Mouse (Mus musculus): ENCODE results near the gene Lima1. TPM values are rescaled to one million over a fixed set of nuclear protein-coding genes. Genes with fewer than 3 reads are reported as not detected.
"Not testable (repeated sequence)": the region's sequence is repeated elsewhere in the genome, so short reads cannot be mapped to it uniquely, and the experiment has no call there.

Lima1 gene
- polyA plus RNA-seq, 1 experiment from 2014 or later, result 87.1 TPM

DNA sequence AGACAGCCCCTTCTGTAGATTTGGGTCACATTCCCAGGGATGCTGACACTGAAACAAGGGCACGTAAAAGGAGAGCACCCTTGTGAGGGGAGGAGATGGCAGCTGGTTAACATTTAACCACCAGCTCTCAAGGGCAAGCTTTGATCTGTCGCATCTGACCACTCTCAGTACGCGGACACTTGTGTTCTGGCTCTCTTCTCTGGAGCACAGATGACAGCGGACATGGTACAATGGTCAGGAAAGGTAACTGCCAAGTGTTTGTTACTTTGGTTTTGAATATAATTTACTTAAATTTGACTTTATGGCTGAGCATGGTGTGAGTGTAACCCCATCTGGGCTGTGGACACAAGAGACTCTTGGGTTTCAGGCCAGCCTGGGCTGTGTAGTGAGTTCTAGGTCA, 27.5 kb upstream of the Lima1 start:
- no peaks in the 10 kb centered on the region for H3K4me1 ChIP-seq
- no peaks in the 10 kb centered on the region for H3K27me3 ChIP-seq
- no peak for ATAC-seq (ENCODE audit: insufficient number of reproducible peaks, low FRiP score, low TSS enrichment, low read depth)
- H3K9ac ChIP-seq, result no peak overlapping the region
- H3K4me3 ChIP-seq (replicated peaks), result no peak overlapping the region
- no peak overlapping the region for H3K27ac ChIP-seq (replicated peaks)
- no peak overlapping the region for H3K4me2 ChIP-seq (replicated peaks)
- no peaks in the 10 kb centered on the region for H3K9me3 ChIP-seq (replicated peaks)
- 76% methylated on average over 5 of the region's 5 CpGs for WGBS
- no peaks in the 10 kb centered on the region for H3K36me3 ChIP-seq

GRCm38 (mm10) chr15:99896621-99897020, 21.4 kb upstream of the Lima1 start:
- H3K4me2 ChIP-seq (replicated peaks), result no peak overlapping the region
- H3K9ac ChIP-seq, result no peak overlapping the region
- no peak for ATAC-seq (ENCODE audit: insufficient number of reproducible peaks, low FRiP score, low TSS enrichment, low read depth)
- H3K36me3 ChIP-seq, result no peaks in the 10 kb centered on the region
- H3K27me3 ChIP-seq, result no peaks in the 10 kb centered on the region
- no peak overlapping the region for H3K4me3 ChIP-seq (replicated peaks)
- H3K27ac ChIP-seq (replicated peaks), result no peak overlapping the region
- no peaks in the 10 kb centered on the region for H3K9me3 ChIP-seq (replicated peaks)
- H3K4me1 ChIP-seq, result no peaks in the 10 kb centered on the region

GRCm38 (mm10) chr15:99891355-99891754, 16.1 kb upstream of the Lima1 start:
- 80% methylated on average over 1 of the region's 3 CpGs for WGBS
- Histone ChIP-seq H3K9ac (no peak overlapping the region), H3K9me3 (replicated peaks) (no peaks in the 10 kb centered on the region), H3K27me3 (no peaks in the 10 kb centered on the region), H3K4me1 (peaks cover 18% of the 10 kb centered on the region; the same call in 1 of the 2 replicates), H3K27ac (replicated peaks) (no peak overlapping the region), H3K36me3 (no peaks in the 10 kb centered on the region), H3K4me2 (replicated peaks) (no peak overlapping the region), H3K4me3 (replicated peaks) (no peak overlapping the region)
- no peak for ATAC-seq (ENCODE audit: insufficient number of reproducible peaks, low FRiP score, low TSS enrichment, low read depth)

- Histone ChIP-seq H3K9ac (no peak overlapping the region), H3K36me3 (no peaks in the 10 kb centered on the region), H3K27me3 (no peaks in the 10 kb centered on the region), H3K4me1 (peaks cover 18% of the 10 kb centered on the region; the same call in 1 of the 2 replicates), H3K27ac (replicated peaks) (peak overlapping the region; percentile 48; the same call in 1 of the 2 replicates), H3K4me2 (replicated peaks) (peak overlapping the region; percentile 32), H3K4me3 (replicated peaks) (0 out of 2 replicates have a peak overlapping the region, but pooled peaks have one; percentile 6), H3K9me3 (replicated peaks) (no peaks in the 10 kb centered on the region)
- WGBS, result 37% methylated on average over 19 of the region's 19 CpGs
- ATAC-seq (ENCODE audit: insufficient number of reproducible peaks, low FRiP score, low TSS enrichment, low read depth), result peak; percentile 50
Measured at GRCm38 (mm10) chr15:99890412-99891236, 15.4 kb upstream of the Lima1 start.

GRCm38 (mm10) chr15:99889275-99889874, 14.1 kb upstream of the Lima1 start:
- H3K9ac ChIP-seq, result no peak overlapping the region
- H3K9me3 ChIP-seq (replicated peaks), result no peaks in the 10 kb centered on the region
- ATAC-seq (ENCODE audit: insufficient number of reproducible peaks, low FRiP score, low TSS enrichment, low read depth), result no peak
- H3K36me3 ChIP-seq, result no peaks in the 10 kb centered on the region
- no peak overlapping the region for H3K4me2 ChIP-seq (replicated peaks)
- H3K4me3 ChIP-seq (replicated peaks), result no peak overlapping the region
- H3K4me1 ChIP-seq, result peaks cover 18% of the 10 kb centered on the region; the same call in 1 of the 2 replicates
- no peaks in the 10 kb centered on the region for H3K27me3 ChIP-seq
- no peak overlapping the region for H3K27ac ChIP-seq (replicated peaks)
- 23% methylated on average over 8 of the region's 8 CpGs for WGBS

GRCm38 (mm10) chr15:99887130-99887529, 11.9 kb upstream of the Lima1 start:
- H3K36me3 ChIP-seq; ATAC-seq (ENCODE audit: insufficient number of reproducible peaks, low FRiP score, low TSS enrichment, low read depth); H3K9ac ChIP-seq; H3K27me3 ChIP-seq; H3K4me2 ChIP-seq (replicated peaks); H3K9me3 ChIP-seq (replicated peaks); H3K4me3 ChIP-seq (replicated peaks); H3K27ac ChIP-seq (replicated peaks): not testable (repeated sequence)
- H3K4me1 ChIP-seq, result peaks cover 18% of the 10 kb centered on the region; the same call in 1 of the 2 replicates
- 85% methylated on average over 2 of the region's 2 CpGs for WGBS

DNA sequence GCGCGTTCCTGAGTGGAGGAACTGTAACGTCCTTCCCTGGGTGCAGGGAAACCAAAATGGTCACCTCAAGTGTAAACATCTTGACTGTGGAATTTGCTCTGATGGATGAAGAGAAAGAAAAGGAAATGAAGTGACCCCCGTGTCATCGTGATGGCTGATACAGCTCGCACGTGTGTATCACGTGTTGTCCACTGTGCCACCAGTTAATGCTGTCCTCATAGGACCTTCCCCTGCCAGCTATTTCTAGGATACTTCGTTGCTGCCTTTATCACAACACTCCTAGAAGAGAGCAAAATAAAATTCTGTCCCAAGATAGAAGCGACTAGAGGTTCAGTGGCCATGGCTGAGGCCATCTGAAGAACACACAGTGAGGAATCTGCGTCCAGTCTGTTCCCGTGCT, 8.8 kb upstream of the Lima1 start:
- H3K27ac ChIP-seq (replicated peaks), result no peak overlapping the region
- H3K4me3 ChIP-seq (replicated peaks), result no peak overlapping the region
- H3K9ac ChIP-seq, result no peak overlapping the region
- 0 out of 2 replicates have a peak, but pooled peaks cover 2% of the 10 kb centered on the region for H3K4me1 ChIP-seq
- no peaks in the 10 kb centered on the region for H3K9me3 ChIP-seq (replicated peaks)
- ATAC-seq (ENCODE audit: insufficient number of reproducible peaks, low FRiP score, low TSS enrichment, low read depth), result no peak
- WGBS, result 90% methylated on average over 12 of the region's 12 CpGs
- no peaks in the 10 kb centered on the region for H3K27me3 ChIP-seq
- no peaks in the 10 kb centered on the region for H3K36me3 ChIP-seq
- no peak overlapping the region for H3K4me2 ChIP-seq (replicated peaks)

- Histone ChIP-seq H3K36me3 (no peaks in the 10 kb centered on the region), H3K4me2 (replicated peaks) (no peak overlapping the region), H3K27me3 (no peaks in the 10 kb centered on the region), H3K9ac (no peak overlapping the region), H3K27ac (replicated peaks) (no peak overlapping the region), H3K4me3 (replicated peaks) (no peak overlapping the region), H3K9me3 (replicated peaks) (no peaks in the 10 kb centered on the region), H3K4me1 (peaks cover 10% of the 10 kb centered on the region; the same call in 1 of the 2 replicates)
- ATAC-seq (ENCODE audit: insufficient number of reproducible peaks, low FRiP score, low TSS enrichment, low read depth), result no peak
- 86% methylated on average over 5 of the region's 5 CpGs for WGBS
Measured at GRCm38 (mm10) chr15:99878541-99878940, 3.3 kb upstream of the Lima1 start.

- Histone ChIP-seq H3K27ac (replicated peaks) (peak overlapping the region; percentile 67; the same call in 1 of the 2 replicates), H3K4me1 (peaks cover 10% of the 10 kb centered on the region; the same call in 1 of the 2 replicates), H3K27me3 (no peaks in the 10 kb centered on the region), H3K4me2 (replicated peaks) (peak overlapping the region; percentile 90), H3K4me3 (replicated peaks) (peak overlapping the region; percentile 71), H3K36me3 (no peaks in the 10 kb centered on the region), H3K9ac (peak overlapping the region; percentile 37), H3K9me3 (replicated peaks) (no peaks in the 10 kb centered on the region)
- peak; percentile 31 for ATAC-seq (ENCODE audit: insufficient number of reproducible peaks, low FRiP score, low TSS enrichment, low read depth)
- WGBS, result 4% methylated on average over 30 of the region's 30 CpGs
Measured at GRCm38 (mm10) chr15:99874612-99875333, 483 bp downstream of the Lima1 start.

DNA sequence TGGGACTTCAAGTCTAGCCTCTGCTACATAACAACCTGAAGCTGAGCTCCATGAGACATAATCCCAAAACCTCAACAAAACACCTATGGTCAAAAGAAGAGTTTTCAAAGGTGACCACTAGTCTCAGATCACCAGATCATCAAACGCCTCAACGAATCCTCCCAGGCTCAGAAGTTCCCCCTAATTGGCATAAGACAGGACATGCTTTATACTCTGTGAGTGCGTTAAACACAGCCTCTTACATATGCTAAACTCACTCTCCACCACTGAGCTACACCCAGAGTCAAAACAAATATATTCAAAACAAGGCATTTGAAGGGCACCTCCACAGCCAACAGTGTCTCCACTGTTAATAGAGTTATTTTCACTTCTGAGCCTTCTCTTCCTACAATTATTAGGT, 2.7 kb downstream of the Lima1 start:
- Histone ChIP-seq H3K36me3 (no peaks in the 10 kb centered on the region), H3K9ac (no peak overlapping the region), H3K9me3 (replicated peaks) (no peaks in the 10 kb centered on the region), H3K4me3 (replicated peaks) (no peak overlapping the region), H3K27me3 (no peaks in the 10 kb centered on the region), H3K27ac (replicated peaks) (no peak overlapping the region), H3K4me2 (replicated peaks) (no peak overlapping the region), H3K4me1 (peaks cover 10% of the 10 kb centered on the region; the same call in 1 of the 2 replicates)
- no peak for ATAC-seq (ENCODE audit: insufficient number of reproducible peaks, low FRiP score, low TSS enrichment, low read depth)
- 78% methylated on average over 3 of the region's 3 CpGs for WGBS

GRCm38 (mm10) chr15:99867654-99868053, 7.6 kb downstream of the Lima1 start:
- ATAC-seq (ENCODE audit: insufficient number of reproducible peaks, low FRiP score, low TSS enrichment, low read depth), result no peak
- H3K27me3 ChIP-seq, result no peaks in the 10 kb centered on the region
- WGBS, result 79% methylated on average over 4 of the region's 4 CpGs
- H3K9me3 ChIP-seq (replicated peaks), result no peaks in the 10 kb centered on the region
- H3K4me1 ChIP-seq, result peaks cover 9% of the 10 kb centered on the region; the same call in 1 of the 2 replicates
- no peak overlapping the region for H3K4me3 ChIP-seq (replicated peaks)
- no peak overlapping the region for H3K27ac ChIP-seq (replicated peaks)
- H3K9ac ChIP-seq, result no peak overlapping the region
- H3K4me2 ChIP-seq (replicated peaks), result no peak overlapping the region
- H3K36me3 ChIP-seq, result no peaks in the 10 kb centered on the region
